Mouse (Mus musculus) heart, embryonic 14.5 days (tissue): ENCODE results near the gene Ugt1a9. TPM values are rescaled to one million over a fixed set of nuclear protein-coding genes. Genes with fewer than 3 reads are reported as not detected.

ENCODE experiments used
- ATAC-seq: fragments of 200-750 bp; cut with Nextera tagmentation; 2 replicates; pipeline ENCODE4 v1.8.0; 2017; ENCODE audit warnings: low read depth, moderate TSS enrichment; ENCODE audit not compliant: insufficient number of reproducible peaks, insufficient read depth, low FRiP score
- H3K27ac ChIP-seq, 2 experiments: fragments of 200-500 bp in 1 of 2; fragments of 300-500 bp in 1 of 2; sonication (generic) in 1 of 2; replicated peaks in 1 of 2; 2 replicates each; pipeline ENCODE4 v1.5.1; 2012 to 2014; ENCODE audit warnings: low read depth in 2 of 2, low read length in 2 of 2, control low read depth in 1 of 2, mild to moderate bottlenecking in 1 of 2, mixed read lengths in 1 of 2; ENCODE audit not compliant: control insufficient read depth in 1 of 2, insufficient read depth in 1 of 2
- H3K27me3 ChIP-seq: fragments of 300-500 bp; sonication (generic); 2 replicates; pipeline ENCODE4 v1.6.1; 2014; ENCODE audit warnings: mild to moderate bottlenecking, low read length, control low read depth; ENCODE audit not compliant: control insufficient read depth, insufficient read depth
- H3K36me3 ChIP-seq: fragments of 300-500 bp; sonication (generic); 2 replicates; pipeline ENCODE4 v1.6.1; 2014; ENCODE audit warnings: mild to moderate bottlenecking, control low read depth, low read length, mixed read lengths; ENCODE audit not compliant: control insufficient read depth, insufficient read depth
- H3K4me1 ChIP-seq, 2 experiments: fragments of 200-500 bp in 1 of 2; fragments of 300-500 bp in 1 of 2; sonication (generic) in 1 of 2; 2 replicates each; pipeline ENCODE4 v1.6.1; 2012 to 2014; ENCODE audit warnings: low read length in 2 of 2, control low read depth in 1 of 2, mixed read lengths in 1 of 2; ENCODE audit not compliant: control insufficient read depth in 2 of 2, insufficient read depth in 2 of 2
- H3K4me2 ChIP-seq: fragments of 300-500 bp; sonication (generic); 2 replicates; pipeline ENCODE4 v1.6.1; 2014; ENCODE audit warnings: mild to moderate bottlenecking, low read length
- H3K4me3 ChIP-seq, 2 experiments: fragments of 200-500 bp in 1 of 2; fragments of 300-500 bp in 1 of 2; sonication (generic) in 1 of 2; 2 replicates each; pipeline ENCODE4 v1.5.1; 2012 to 2014; ENCODE audit warnings: low read length in 2 of 2, mild to moderate bottlenecking in 2 of 2, control low read depth in 1 of 2, low read depth in 1 of 2, moderate library complexity in 1 of 2; ENCODE audit not compliant: control insufficient read depth in 1 of 2, insufficient read depth in 1 of 2
- H3K9ac ChIP-seq: fragments of 300-500 bp; sonication (generic); 2 replicates; pipeline ENCODE4 v1.6.1; 2014; ENCODE audit warnings: mild to moderate bottlenecking, low read length
- H3K9me3 ChIP-seq: fragments of 300-500 bp; sonication (generic); 2 replicates; pipeline ENCODE4 v1.6.1; 2016; ENCODE audit warnings: low read length, control low read depth; ENCODE audit not compliant: control insufficient read depth
- WGBS: fragments of 180-500 bp; shearing (Covaris S2); extraction: QIAGEN DNeasy Blood & Tissue Kit; methylation state at CpG from one replicate; pipeline ENCODE4 v1.1.7; 2014; 5-methylcytosine and 5-hydroxymethylcytosine counted together
- polyA plus RNA-seq: library from polyadenylated mRNA; unstranded; fragments of >200 nt; fragmentation: Nextera tagmentation; extraction: Ambion mirVana; gene quantifications from 2 replicates; pipeline ENCODE4 v1.2.1, GENCODE M21; 2014

Gene Ugt1a9
- polyA plus RNA-seq, 1 experiment from 2014 or later: not detected

- H3K9me3 ChIP-seq: no peaks in the 10 kb centered on the region
- no peaks in the 10 kb centered on the region for H3K36me3 ChIP-seq
- H3K4me3 ChIP-seq: no peak overlapping the region
- ATAC-seq: no peak
- H3K4me1 ChIP-seq: no peaks in the 10 kb centered on the region
- 95% methylated on average over 1 of the region's 1 CpGs for WGBS
- no peak overlapping the region for H3K9ac ChIP-seq
- H3K27ac ChIP-seq: no peak overlapping the region
- no peaks in the 10 kb centered on the region for H3K27me3 ChIP-seq
- no peak overlapping the region for H3K4me2 ChIP-seq
Observed at GRCm38 (mm10) chr1:88195687-88196086, 125.1 kb downstream of the Ugt1a9 start.

- H3K36me3 ChIP-seq: no peaks in the 10 kb centered on the region
- H3K9me3 ChIP-seq: no peaks in the 10 kb centered on the region
- no peaks in the 10 kb centered on the region for H3K4me1 ChIP-seq
- H3K27me3 ChIP-seq: no peaks in the 10 kb centered on the region
- 75% methylated on average over 3 of the region's 3 CpGs for WGBS
- no peak overlapping the region for H3K27ac ChIP-seq
- no peak for ATAC-seq
- no peak overlapping the region for H3K4me3 ChIP-seq
- H3K4me2 ChIP-seq: no peak overlapping the region
- H3K9ac ChIP-seq: no peak overlapping the region
Observed at GRCm38 (mm10) chr1:88197443-88197842, 126.8 kb downstream of the Ugt1a9 start.

GRCm38 (mm10) chr1:88199996-88200395 lies 129.4 kb downstream of the Ugt1a9 start:
- 61% methylated on average over 2 of the region's 2 CpGs for WGBS
- peaks cover 0 to under 1% of the 10 kb centered on the region in 2 experiments; a peak in 1 of 4 replicates for H3K4me1 ChIP-seq
- ATAC-seq: no peak

GRCm38 (mm10) chr1:88200456-88200855 lies 129.9 kb downstream of the Ugt1a9 start, which contains the start of gene Ugt1a2:
Gene Ugt1a2, plus strand, starts transcription at chr1:88200601.
- no peak within 1 kb of the TSS for H3K4me3 ChIP-seq
- ATAC-seq: no peak
- H3K9me3 ChIP-seq: no peaks in the 10 kb centered on the region
- 72% methylated on average over 7 of the region's 7 CpGs for WGBS
- H3K27me3 ChIP-seq: no peaks in the 10 kb centered on the region
- no peak within 1 kb of the TSS for H3K4me2 ChIP-seq
- H3K27ac ChIP-seq: no peak within 1 kb of the TSS
- H3K9ac ChIP-seq: no peak within 1 kb of the TSS
- no peaks in the 10 kb centered on the region for H3K36me3 ChIP-seq
- peaks cover 0 to 3% of the 10 kb centered on the region in 2 experiments; a peak in 1 of 4 replicates for H3K4me1 ChIP-seq

More at GRCm38 (mm10) chr1:88199996-88200395, 129.4 kb downstream of the Ugt1a9 start:
- Histone ChIP-seq H3K27ac (no peak overlapping the region), H3K9me3 (no peaks in the 10 kb centered on the region), H3K9ac (no peak overlapping the region), H3K27me3 (no peaks in the 10 kb centered on the region), H3K4me2 (no peak overlapping the region), H3K4me3 (no peak overlapping the region), H3K36me3 (no peaks in the 10 kb centered on the region)

GRCm38 (mm10) chr1:88205294-88205922 lies 134.8 kb downstream of the Ugt1a9 start, which contains the start of gene Dnajb3:
Gene Dnajb3, minus strand, starts transcription at chr1:88205782.
- Histone ChIP-seq H3K9me3 (no peaks in the 10 kb centered on the region), H3K27ac (no peak within 1 kb of the TSS), H3K36me3 (no peaks in the 10 kb centered on the region), H3K4me2 (peak within 1 kb of the TSS; percentile 84), H3K4me3 (peak within 1 kb of the TSS; percentile 49 to 66), H3K27me3 (no peaks in the 10 kb centered on the region), H3K9ac (peak within 1 kb of the TSS; percentile 76), H3K4me1 (peaks cover 3% of the 10 kb centered on the region in 2 experiments; a peak in 2 of 4 replicates)
- ATAC-seq: peak; percentile 90
- WGBS: 5% methylated on average over 62 of the region's 62 CpGs

- Histone ChIP-seq H3K9ac (no peak overlapping the region), H3K4me1 (peaks cover 3% of the 10 kb centered on the region in 2 experiments; a peak in 2 of 4 replicates), H3K4me2 (no peak overlapping the region), H3K27me3 (no peaks in the 10 kb centered on the region), H3K4me3 (no peak overlapping the region), H3K27ac (no peak overlapping the region), H3K9me3 (peaks cover 8% of the 10 kb centered on the region), H3K36me3 (no peaks in the 10 kb centered on the region)
- no peak for ATAC-seq
- 43% methylated on average over 2 of the region's 2 CpGs for WGBS
Observed at GRCm38 (mm10) chr1:88206843-88207479, 136.4 kb downstream of the Ugt1a9 start.

GRCm38 (mm10) chr1:88211812-88212211 lies 141.2 kb downstream of the Ugt1a9 start, which contains the start of gene Ugt1a1:
Gene Ugt1a1, plus strand, starts transcription at chr1:88211959.
- no peak within 1 kb of the TSS for H3K9ac ChIP-seq
- H3K27me3 ChIP-seq: no peaks in the 10 kb centered on the region
- peaks cover 47% of the 10 kb centered on the region for H3K9me3 ChIP-seq
- H3K4me1 ChIP-seq: no peaks in the 10 kb centered on the region
- no peak within 1 kb of the TSS for H3K4me2 ChIP-seq
- no peaks in the 10 kb centered on the region for H3K36me3 ChIP-seq
- no peak within 1 kb of the TSS for H3K4me3 ChIP-seq
- 61% methylated on average over 8 of the region's 8 CpGs for WGBS
- ATAC-seq: peak; percentile 4; the same call in 1 of the 2 replicates
- H3K27ac ChIP-seq: no peak within 1 kb of the TSS
